Mouse (Mus musculus): ENCODE measurements around the gene Sh3gl2. TPM values are rescaled to one million over a fixed set of nuclear protein-coding genes. Genes with fewer than 3 reads are reported as not detected.

The Sh3gl2 gene
- polyA plus RNA-seq, 2 experiments: 0.10 TPM; not detected in 1

GRCm38 (mm10) chr4:85513288-85513687 is 308.4 kb downstream of the Sh3gl2 start:
- TF ChIP-seq EP300 (IDR thresholded peaks at IDR 0.05; ENCODE audit: low read depth) (no peak), CTCF (IDR thresholded peaks at IDR 0.05; ENCODE audit: low read depth) (no peak)
- 35% methylated on average over 7 of the region's 7 CpGs for WGBS (ENCODE audit: insufficient replicate concordance)
- DNase-seq (ENCODE audit: low read depth in 3 of 3, low spot score in 3 of 3) (no peak), ATAC-seq (ENCODE audit: insufficient read depth) (no peak)
- no peak overlapping the region for H3K4me3 ChIP-seq (ENCODE audit: insufficient read depth in 1 of 2, low read depth in 2 of 2, low read length in 2 of 2)
- no peaks in the 10 kb centered on the region for H3K27me3 ChIP-seq (ENCODE audit: control insufficient read depth, insufficient read depth, low read length)
- no peak overlapping the region for H3K27ac ChIP-seq
- H3K9ac ChIP-seq (replicated peaks): no peak overlapping the region
- H3K4me1 ChIP-seq (replicated peaks; ENCODE audit: control insufficient read depth in 2 of 2, insufficient read depth in 2 of 2, low read length in 1 of 2): no peaks in the 10 kb centered on the region
- H3K36me3 ChIP-seq (replicated peaks; ENCODE audit: control insufficient read depth, insufficient read depth, low read depth): no peaks in the 10 kb centered on the region
- no peaks in the 10 kb centered on the region for H3K9me3 ChIP-seq (ENCODE audit: control insufficient read depth, low read length)
- H3K4me2 ChIP-seq (ENCODE audit: low read depth): no peak overlapping the region

- H3K4me2 ChIP-seq (ENCODE audit: low read depth): peak within 1 kb of the TSS; percentile 32
- H3K9me3 ChIP-seq (ENCODE audit: control insufficient read depth, low read length): no peaks in the 10 kb centered on the region
- H3K27me3 ChIP-seq (ENCODE audit: control insufficient read depth, insufficient read depth, low read length): no peaks in the 10 kb centered on the region
- H3K9ac ChIP-seq (replicated peaks): no peak within 1 kb of the TSS
- 7% methylated on average over 9 of the region's 9 CpGs for WGBS (ENCODE audit: insufficient replicate concordance)
- TF ChIP-seq EP300 (IDR thresholded peaks at IDR 0.05; ENCODE audit: low read depth) (no peak), CTCF (IDR thresholded peaks at IDR 0.05; ENCODE audit: low read depth) (no peak)
- no peaks in the 10 kb centered on the region for H3K4me1 ChIP-seq (replicated peaks; ENCODE audit: control insufficient read depth in 2 of 2, insufficient read depth in 2 of 2, low read length in 1 of 2)
- DNase-seq (ENCODE audit: low read depth in 3 of 3, low spot score in 3 of 3): no peak
- no peak within 1 kb of the TSS for H3K27ac ChIP-seq
- H3K4me3 ChIP-seq (ENCODE audit: insufficient read depth in 1 of 2, low read depth in 2 of 2, low read length in 2 of 2): peak within 1 kb of the TSS; percentile 21 to 37
- no peaks in the 10 kb centered on the region for H3K36me3 ChIP-seq (replicated peaks; ENCODE audit: control insufficient read depth, insufficient read depth, low read depth)
- ATAC-seq (ENCODE audit: insufficient read depth): no peak
Observed at GRCm38 (mm10) chr4:85513792-85514191, 308.9 kb downstream of the Sh3gl2 start, which contains the start of gene Adamtsl1. TSS of gene Adamtsl1 (plus strand) at chr4:85514172.

- Histone ChIP-seq H3K4me1 (replicated peaks; ENCODE audit: control insufficient read depth in 2 of 2, insufficient read depth in 2 of 2, low read length in 1 of 2) (no peaks in the 10 kb centered on the region), H3K9me3 (ENCODE audit: control insufficient read depth, low read length) (no peaks in the 10 kb centered on the region), H3K27ac (no peak overlapping the region), H3K4me2 (ENCODE audit: low read depth) (peak overlapping the region; percentile 32), H3K9ac (replicated peaks) (no peak overlapping the region), H3K36me3 (replicated peaks; ENCODE audit: control insufficient read depth, insufficient read depth, low read depth) (no peaks in the 10 kb centered on the region), H3K4me3 (ENCODE audit: insufficient read depth in 1 of 2, low read depth in 2 of 2, low read length in 2 of 2) (peak overlapping the region; percentile 21 to 37), H3K27me3 (ENCODE audit: control insufficient read depth, insufficient read depth, low read length) (no peaks in the 10 kb centered on the region)
- no peak for ATAC-seq (ENCODE audit: insufficient read depth)
- TF ChIP-seq CTCF (IDR thresholded peaks at IDR 0.05; ENCODE audit: low read depth) (0 out of 2 replicates have a peak, but pooled peaks have one; percentile 15), EP300 (IDR thresholded peaks at IDR 0.05; ENCODE audit: low read depth) (no peak)
- no peak for DNase-seq (ENCODE audit: low read depth in 3 of 3, low spot score in 3 of 3)
- WGBS (ENCODE audit: insufficient replicate concordance): 1% methylated on average over 33 of the region's 33 CpGs
Observed at GRCm38 (mm10) chr4:85514205-85514681, 309.3 kb downstream of the Sh3gl2 start.

GRCm38 (mm10) chr4:85526966-85527566 is 322.1 kb downstream of the Sh3gl2 start:
- 71% methylated on average over 7 of the region's 7 CpGs for WGBS (ENCODE audit: insufficient replicate concordance)
- TF ChIP-seq EP300 (IDR thresholded peaks at IDR 0.05; ENCODE audit: low read depth) (no peak), CTCF (IDR thresholded peaks at IDR 0.05; ENCODE audit: low read depth) (no peak)
- no peaks in the 10 kb centered on the region for H3K9me3 ChIP-seq (ENCODE audit: control insufficient read depth, low read length)
- no peak for DNase-seq (ENCODE audit: low read depth in 3 of 3, low spot score in 3 of 3)
- H3K27ac ChIP-seq: no peak overlapping the region
- no peaks in the 10 kb centered on the region for H3K4me1 ChIP-seq (replicated peaks; ENCODE audit: control insufficient read depth in 2 of 2, insufficient read depth in 2 of 2, low read length in 1 of 2)
- H3K27me3 ChIP-seq (ENCODE audit: control insufficient read depth, insufficient read depth, low read length): no peaks in the 10 kb centered on the region
- no peaks in the 10 kb centered on the region for H3K36me3 ChIP-seq (replicated peaks; ENCODE audit: control insufficient read depth, insufficient read depth, low read depth)
- H3K9ac ChIP-seq (replicated peaks): no peak overlapping the region
- H3K4me3 ChIP-seq (ENCODE audit: insufficient read depth in 1 of 2, low read depth in 2 of 2, low read length in 2 of 2): no peak overlapping the region
- ATAC-seq (ENCODE audit: insufficient read depth): no peak
- H3K4me2 ChIP-seq (ENCODE audit: low read depth): no peak overlapping the region

- ATAC-seq (ENCODE audit: insufficient read depth) (no peak), DNase-seq (ENCODE audit: low read depth in 3 of 3, low spot score in 3 of 3) (no peak)
- Histone ChIP-seq H3K9ac (replicated peaks) (no peak overlapping the region), H3K9me3 (ENCODE audit: control insufficient read depth, low read length) (no peaks in the 10 kb centered on the region), H3K27me3 (ENCODE audit: control insufficient read depth, insufficient read depth, low read length) (no peaks in the 10 kb centered on the region), H3K4me3 (ENCODE audit: insufficient read depth in 1 of 2, low read depth in 2 of 2, low read length in 2 of 2) (no peak overlapping the region), H3K27ac (no peak overlapping the region), H3K4me1 (replicated peaks; ENCODE audit: control insufficient read depth in 2 of 2, insufficient read depth in 2 of 2, low read length in 1 of 2) (no peaks in the 10 kb centered on the region), H3K36me3 (replicated peaks; ENCODE audit: control insufficient read depth, insufficient read depth, low read depth) (no peaks in the 10 kb centered on the region), H3K4me2 (ENCODE audit: low read depth) (no peak overlapping the region)
- TF ChIP-seq CTCF (IDR thresholded peaks at IDR 0.05; ENCODE audit: low read depth) (no peak), EP300 (IDR thresholded peaks at IDR 0.05; ENCODE audit: low read depth) (no peak)
- 40% methylated on average over 1 of the region's 1 CpGs for WGBS (ENCODE audit: insufficient replicate concordance)
Observed at GRCm38 (mm10) chr4:85529852-85530251, 324.9 kb downstream of the Sh3gl2 start.

All from liver, embryonic 14.5 days (tissue).